Mouse (Mus musculus) forebrain, embryonic 12.5 days (tissue): ENCODE measurements around the gene Tesk1. TPM values are rescaled to one million over a fixed set of nuclear protein-coding genes. Genes with fewer than 3 reads are reported as not detected.
A peak's percentile ranks its signal among the peaks of the same experiment; 100 is the strongest.

Experiments
- ATAC-seq: fragments of 200-750 bp; cut with Nextera tagmentation; 2 replicates; pipeline ENCODE4 v1.8.0; 2017; ENCODE audit warnings: moderate TSS enrichment; ENCODE audit not compliant: low FRiP score
- H3K27ac ChIP-seq: fragments of 300-500 bp; sonication (generic); 2 replicates; pipeline ENCODE4 v1.5.1; 2016; ENCODE audit warnings: mild to moderate bottlenecking
- H3K27me3 ChIP-seq: fragments of 300-500 bp; sonication (generic); 2 replicates; pipeline ENCODE4 v1.6.1; 2016; ENCODE audit warnings: mild to moderate bottlenecking
- H3K36me3 ChIP-seq: fragments of 300-500 bp; sonication (generic); replicated peaks from 2 replicates; pipeline ENCODE4 v1.6.1; 2016; ENCODE audit warnings: mild to moderate bottlenecking
- H3K4me1 ChIP-seq: fragments of 300-500 bp; sonication (generic); 2 replicates; pipeline ENCODE4 v1.6.1; 2016
- H3K4me2 ChIP-seq: fragments of 300-500 bp; sonication (generic); 2 replicates; pipeline ENCODE4 v1.6.1; 2016; ENCODE audit warnings: mild to moderate bottlenecking, moderate library complexity
- H3K4me3 ChIP-seq: fragments of 300-500 bp; sonication (generic); replicated peaks from 2 replicates; pipeline ENCODE4 v1.5.1; 2016; ENCODE audit warnings: mild to moderate bottlenecking
- H3K9ac ChIP-seq: fragments of 300-500 bp; sonication (generic); 2 replicates; pipeline ENCODE4 v1.6.1; 2016; ENCODE audit warnings: mild to moderate bottlenecking
- H3K9me3 ChIP-seq: fragments of 300-500 bp; sonication (generic); 2 replicates; pipeline ENCODE4 v1.6.1; 2016
- WGBS: fragments of 180-500 bp; shearing (Covaris S2); methylation state at CpG from one replicate; pipeline ENCODE4 v1.1.7; 2016; 5-methylcytosine and 5-hydroxymethylcytosine counted together
- polyA plus RNA-seq: library from polyadenylated mRNA; unstranded; fragments of >200 nt; fragmentation: Nextera tagmentation; extraction: Ambion mirVana; gene quantifications from 2 replicates; pipeline ENCODE4 v1.2.1, GENCODE M21; 2016

The Tesk1 gene
- polyA plus RNA-seq, 1 experiment from 2014 or later = 12.6 TPM

- Histone ChIP-seq H3K4me1 (peaks cover 15% of the 10 kb centered on the region), H3K9me3 (no peaks in the 10 kb centered on the region), H3K4me2 (peak overlapping the region; percentile 93), H3K27me3 (peaks cover under 1% of the 10 kb centered on the region; the same call in 1 of the 2 replicates), H3K4me3 (peak overlapping the region; percentile 99), H3K27ac (peak overlapping the region; percentile 90), H3K9ac (peak overlapping the region; percentile 100), H3K36me3 (peaks cover 26% of the 10 kb centered on the region)
- 0% methylated on average over 33 of the region's 33 CpGs for WGBS
- peak; percentile 93 for ATAC-seq
Measured at GRCm38 (mm10) chr4:43442044-43442443, 305 bp downstream of the Tesk1 start.

- Histone ChIP-seq H3K27me3 (peaks cover 3% of the 10 kb centered on the region; the same call in 1 of the 2 replicates), H3K4me3 (peak overlapping the region; percentile 99), H3K9me3 (no peaks in the 10 kb centered on the region), H3K4me1 (peaks cover 15% of the 10 kb centered on the region), H3K4me2 (peak overlapping the region; percentile 93), H3K27ac (peak overlapping the region; percentile 90), H3K36me3 (peaks cover 33% of the 10 kb centered on the region), H3K9ac (peak overlapping the region; percentile 100)
- ATAC-seq = peak; percentile 72
- under 1% methylated on average over 82 of the region's 88 CpGs for WGBS
Measured at GRCm38 (mm10) chr4:43442456-43443361, 970 bp downstream of the Tesk1 start.

- Histone ChIP-seq H3K9ac (peak overlapping the region; percentile 100), H3K4me3 (peak overlapping the region; percentile 99), H3K9me3 (no peaks in the 10 kb centered on the region), H3K36me3 (peaks cover 40% of the 10 kb centered on the region), H3K4me2 (peak overlapping the region; percentile 93), H3K4me1 (peaks cover 15% of the 10 kb centered on the region), H3K27me3 (peaks cover 3% of the 10 kb centered on the region; the same call in 1 of the 2 replicates), H3K27ac (peak overlapping the region; percentile 90)
- peak; percentile 11 for ATAC-seq
- under 1% methylated on average over 28 of the region's 28 CpGs for WGBS
Measured at GRCm38 (mm10) chr4:43443511-43443910, 1.8 kb downstream of the Tesk1 start.

GRCm38 (mm10) chr4:43447251-43447650, 5.5 kb downstream of the Tesk1 start:
- no peak for ATAC-seq
- H3K27me3 ChIP-seq = peaks cover 10% of the 10 kb centered on the region
- H3K9ac ChIP-seq = no peak overlapping the region
- peaks cover 40% of the 10 kb centered on the region for H3K36me3 ChIP-seq
- peaks cover 15% of the 10 kb centered on the region for H3K4me1 ChIP-seq
- no peak overlapping the region for H3K27ac ChIP-seq
- no peak overlapping the region for H3K4me3 ChIP-seq
- H3K4me2 ChIP-seq = no peak overlapping the region
- 93% methylated on average over 13 of the region's 13 CpGs for WGBS
- H3K9me3 ChIP-seq = no peaks in the 10 kb centered on the region

- no peak overlapping the region for H3K4me2 ChIP-seq
- peaks cover 22% of the 10 kb centered on the region for H3K4me1 ChIP-seq
- H3K9ac ChIP-seq = no peak overlapping the region
- ATAC-seq = no peak
- H3K27ac ChIP-seq = no peak overlapping the region
- no peaks in the 10 kb centered on the region for H3K9me3 ChIP-seq
- H3K4me3 ChIP-seq = no peak overlapping the region
- H3K36me3 ChIP-seq = peaks cover 40% of the 10 kb centered on the region
- 85% methylated on average over 3 of the region's 3 CpGs for WGBS
- H3K27me3 ChIP-seq = peaks cover 23% of the 10 kb centered on the region
Measured at GRCm38 (mm10) chr4:43448554-43448953, 6.8 kb downstream of the Tesk1 start.

GRCm38 (mm10) chr4:43452315-43452714, 10.6 kb downstream of the Tesk1 start:
- WGBS = 65% methylated on average over 11 of the region's 11 CpGs

GRCm38 (mm10) chr4:43453413-43453812, 11.7 kb downstream of the Tesk1 start:
- peaks cover 17% of the 10 kb centered on the region for H3K4me1 ChIP-seq
- H3K4me3 ChIP-seq = peak overlapping the region; percentile 24
- WGBS = 1% methylated on average over 18 of the region's 18 CpGs
- 0 out of 2 replicates have a peak overlapping the region, but pooled peaks have one; percentile 17 for H3K9ac ChIP-seq
- no peak overlapping the region for H3K27ac ChIP-seq
- no peak for ATAC-seq
- H3K27me3 ChIP-seq = peaks cover 36% of the 10 kb centered on the region
- H3K36me3 ChIP-seq = peaks cover under 1% of the 10 kb centered on the region; the same call in 1 of the 2 replicates
- peak overlapping the region; percentile 51 for H3K4me2 ChIP-seq
- no peaks in the 10 kb centered on the region for H3K9me3 ChIP-seq

More at GRCm38 (mm10) chr4:43452315-43452714, 10.6 kb downstream of the Tesk1 start:
- no peak for ATAC-seq
- Histone ChIP-seq H3K9me3 (no peaks in the 10 kb centered on the region), H3K4me1 (peaks cover 17% of the 10 kb centered on the region), H3K36me3 (peaks cover 11% of the 10 kb centered on the region), H3K9ac (no peak overlapping the region), H3K4me3 (no peak overlapping the region), H3K4me2 (no peak overlapping the region), H3K27ac (no peak overlapping the region), H3K27me3 (peaks cover 37% of the 10 kb centered on the region)

- Histone ChIP-seq H3K4me1 (peaks cover 17% of the 10 kb centered on the region), H3K9me3 (no peaks in the 10 kb centered on the region), H3K27ac (no peak within 1 kb of the TSS), H3K4me2 (peak within 1 kb of the TSS; percentile 51), H3K9ac (0 out of 2 replicates have a peak within 1 kb of the TSS, but pooled peaks have one; percentile 17), H3K27me3 (peaks cover 36% of the 10 kb centered on the region), H3K36me3 (no peaks in the 10 kb centered on the region), H3K4me3 (peak within 1 kb of the TSS; percentile 24)
- no peak for ATAC-seq
- WGBS = 37% methylated on average over 20 of the region's 20 CpGs
Measured at GRCm38 (mm10) chr4:43454041-43454836, 12.5 kb downstream of the Tesk1 start, which contains the start of gene Cd72. Gene Cd72, minus strand, starts transcription at chr4:43454628.

- Histone ChIP-seq H3K36me3 (no peaks in the 10 kb centered on the region), H3K4me3 (no peak overlapping the region), H3K9ac (no peak overlapping the region), H3K27ac (no peak overlapping the region), H3K9me3 (no peaks in the 10 kb centered on the region), H3K4me2 (no peak overlapping the region), H3K27me3 (peaks cover 36% of the 10 kb centered on the region), H3K4me1 (peaks cover 17% of the 10 kb centered on the region)
- ATAC-seq = no peak
- WGBS = 37% methylated on average over 4 of the region's 4 CpGs
Measured at GRCm38 (mm10) chr4:43456470-43456869, 14.7 kb downstream of the Tesk1 start.

GRCm38 (mm10) chr4:43457124-43457523, 15.4 kb downstream of the Tesk1 start:
- no peak for ATAC-seq
- no peaks in the 10 kb centered on the region for H3K36me3 ChIP-seq
- no peak overlapping the region for H3K27ac ChIP-seq
- no peak overlapping the region for H3K9ac ChIP-seq
- no peaks in the 10 kb centered on the region for H3K9me3 ChIP-seq
- peaks cover 17% of the 10 kb centered on the region for H3K4me1 ChIP-seq
- no peak overlapping the region for H3K4me3 ChIP-seq
- H3K4me2 ChIP-seq = no peak overlapping the region
- peaks cover 31% of the 10 kb centered on the region for H3K27me3 ChIP-seq
- WGBS = 28% methylated on average over 8 of the region's 8 CpGs

GRCm38 (mm10) chr4:43463102-43463501, 21.4 kb downstream of the Tesk1 start:
- no peaks in the 10 kb centered on the region for H3K4me1 ChIP-seq
- no peaks in the 10 kb centered on the region for H3K9me3 ChIP-seq
- H3K4me2 ChIP-seq = no peak overlapping the region
- H3K27me3 ChIP-seq = no peaks in the 10 kb centered on the region
- no peaks in the 10 kb centered on the region for H3K36me3 ChIP-seq
- H3K4me3 ChIP-seq = no peak overlapping the region
- 96% methylated on average over 5 of the region's 5 CpGs for WGBS
- no peak for ATAC-seq
- H3K27ac ChIP-seq = no peak overlapping the region
- H3K9ac ChIP-seq = no peak overlapping the region

- no peak for ATAC-seq
Measured at GRCm38 (mm10) chr4:43465935-43466334, 24.2 kb downstream of the Tesk1 start.

More at GRCm38 (mm10) chr4:43465935-43466334, 24.2 kb downstream of the Tesk1 start:
- Histone ChIP-seq H3K9ac (no peak overlapping the region), H3K4me3 (no peak overlapping the region), H3K36me3 (no peaks in the 10 kb centered on the region), H3K27me3 (no peaks in the 10 kb centered on the region), H3K4me2 (no peak overlapping the region), H3K4me1 (no peaks in the 10 kb centered on the region), H3K9me3 (no peaks in the 10 kb centered on the region), H3K27ac (no peak overlapping the region)
- WGBS = 86% methylated on average over 6 of the region's 6 CpGs
